Mouse (Mus musculus) R1 (cell line): Measurements from ENCODE around the gene Plscr4.
A peak's percentile ranks its signal among the peaks of the same experiment; 100 is the strongest.

Experiments used
- DNase-seq: peaks from one replicate; pipeline ENCODE4 v3.0.0-alpha.2; 2018; ENCODE audit warnings: low read depth, low spot score

Gene Plscr4

DNA sequence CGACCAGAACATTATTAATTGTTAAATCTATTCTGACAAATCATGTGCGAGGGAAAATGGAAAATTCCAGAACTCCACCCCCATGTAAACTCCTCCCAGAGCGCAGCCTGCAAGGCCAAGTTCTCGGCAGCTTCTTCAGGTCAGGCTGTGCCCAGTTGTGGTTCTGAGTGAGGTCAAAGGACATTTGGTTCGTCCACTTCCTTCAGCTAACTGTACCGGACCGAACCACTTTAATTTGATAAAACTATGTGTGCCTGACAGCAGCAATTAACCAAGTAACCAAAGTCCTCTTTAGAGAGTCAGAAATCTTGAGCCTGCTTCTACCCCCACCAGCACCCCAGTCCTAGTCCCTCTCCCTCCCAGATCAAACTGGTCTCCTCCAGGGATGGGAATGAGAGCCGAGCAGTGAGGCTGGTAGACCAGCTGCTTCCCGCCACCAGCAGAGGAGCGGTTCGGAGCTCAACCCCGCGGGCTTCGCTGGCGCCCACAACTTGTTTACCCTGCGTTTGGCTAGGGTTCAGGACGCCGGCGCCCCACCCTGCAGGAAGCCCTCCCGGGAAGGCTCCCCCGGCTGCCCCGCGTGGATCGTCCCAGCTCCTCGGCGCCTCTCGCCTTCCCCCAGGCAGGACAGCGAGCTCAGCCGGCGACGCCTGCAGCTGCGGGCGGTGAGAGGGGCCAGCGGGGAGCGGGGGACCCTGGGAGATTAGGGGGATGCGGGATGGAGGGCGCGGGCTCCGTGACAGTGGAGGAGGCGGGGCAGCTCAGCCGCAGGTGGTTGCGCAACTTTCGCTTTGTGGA is at the start of gene Plscr4:
Gene Plscr4, plus strand, starts transcription at position 113 of the 798 bp plus-strand sequence.
- DNase-seq: peak; percentile 29

DNA sequence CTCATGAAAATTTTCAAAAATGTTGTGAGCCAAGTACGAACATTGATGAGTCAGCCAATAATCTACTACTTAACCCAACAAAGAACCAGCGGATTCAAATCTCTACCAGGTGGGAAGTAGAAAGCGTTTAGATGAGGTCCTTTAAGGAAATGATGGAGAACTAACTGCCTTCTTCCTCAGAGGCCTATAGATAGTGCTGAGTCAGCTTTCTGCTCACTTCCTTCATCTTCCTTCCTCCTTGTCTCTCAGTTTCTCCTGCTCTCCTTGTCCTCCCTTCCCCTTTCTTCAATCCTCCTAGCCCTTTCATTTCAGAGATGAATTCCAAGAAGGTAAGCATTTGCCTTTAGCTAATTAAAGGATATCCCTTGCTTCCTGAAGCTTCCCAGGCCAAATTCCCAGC is 46.9 kb upstream of the Plscr4 start:
- no peak for DNase-seq

DNA sequence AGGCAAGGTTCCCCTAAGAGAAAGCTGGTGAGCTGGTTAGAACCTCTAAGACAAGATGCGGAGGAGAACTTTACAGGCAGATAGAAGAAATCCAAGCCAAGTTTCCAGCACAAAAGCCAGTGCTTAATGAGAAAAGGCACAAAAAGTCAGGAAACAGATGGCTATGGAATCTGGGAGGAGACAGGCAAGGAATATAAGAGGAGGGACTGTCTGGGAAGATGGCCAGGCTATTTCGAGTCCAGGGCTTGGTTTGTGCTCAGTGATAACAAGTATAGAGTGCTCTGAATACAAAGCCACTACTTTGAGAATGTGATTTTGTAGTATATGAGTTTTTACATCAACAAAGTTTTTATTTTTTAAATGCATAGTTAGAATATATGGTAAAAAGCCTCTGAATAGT is 45.1 kb upstream of the Plscr4 start:
- DNase-seq: no peak

DNA sequence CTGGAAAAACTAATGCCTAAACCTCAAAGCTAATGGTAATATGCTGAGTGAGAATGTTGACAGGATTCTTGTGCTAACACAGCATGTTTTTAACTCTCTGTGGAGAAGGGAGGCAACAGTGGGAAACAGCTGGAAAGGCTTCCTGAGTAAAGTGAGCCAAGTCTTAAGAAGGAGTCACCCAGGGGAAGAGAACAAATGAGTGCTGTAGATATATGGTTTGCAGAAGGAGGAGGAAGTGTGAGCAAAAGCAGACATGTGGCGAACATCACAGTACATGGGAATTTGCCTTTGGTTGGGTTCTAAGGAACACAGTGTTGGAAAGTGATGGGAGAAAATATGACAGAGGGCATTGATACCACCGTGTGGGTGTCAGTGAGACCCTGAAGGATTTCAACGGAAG is 43.5 kb upstream of the Plscr4 start:
- no peak for DNase-seq

DNA sequence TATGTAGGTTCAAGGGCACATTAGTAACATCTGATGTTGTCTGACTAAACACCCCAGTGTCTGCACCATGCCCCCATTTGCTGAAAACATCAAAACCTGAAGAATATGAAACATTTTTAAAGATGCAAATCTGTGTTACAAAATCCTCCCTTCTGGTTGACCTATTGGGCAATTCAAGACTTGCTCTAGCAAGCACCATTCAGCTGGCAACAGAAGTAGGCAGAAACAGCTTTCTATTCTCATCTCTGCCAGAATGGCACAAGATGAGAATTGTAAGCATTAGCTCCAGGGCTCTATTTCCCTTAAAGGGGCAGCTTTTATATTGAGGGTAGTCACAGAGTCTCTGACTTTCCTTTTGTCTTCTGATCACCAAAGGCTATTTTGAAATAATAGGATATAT is 19.4 kb upstream of the Plscr4 start:
- no peak for DNase-seq

DNA sequence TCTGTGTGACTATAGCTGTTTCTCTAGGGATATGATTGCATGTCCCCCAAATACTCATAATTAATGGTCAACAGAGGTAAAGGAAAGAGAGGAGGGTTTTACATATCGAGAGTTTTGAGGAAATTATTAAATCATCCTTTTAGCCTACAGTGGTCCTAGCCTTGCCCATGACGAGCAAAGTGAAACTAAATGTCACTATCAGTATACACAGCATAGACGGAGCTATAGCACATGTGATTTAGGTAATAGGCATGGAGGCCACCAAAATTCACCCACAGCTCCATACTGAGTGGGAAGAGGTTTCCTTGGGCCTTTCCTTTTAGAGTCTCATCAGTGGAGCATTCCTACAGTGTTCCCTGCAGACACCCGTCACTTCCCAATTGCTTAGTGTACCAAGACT is 15.7 kb upstream of the Plscr4 start:
- no peak for DNase-seq

DNA sequence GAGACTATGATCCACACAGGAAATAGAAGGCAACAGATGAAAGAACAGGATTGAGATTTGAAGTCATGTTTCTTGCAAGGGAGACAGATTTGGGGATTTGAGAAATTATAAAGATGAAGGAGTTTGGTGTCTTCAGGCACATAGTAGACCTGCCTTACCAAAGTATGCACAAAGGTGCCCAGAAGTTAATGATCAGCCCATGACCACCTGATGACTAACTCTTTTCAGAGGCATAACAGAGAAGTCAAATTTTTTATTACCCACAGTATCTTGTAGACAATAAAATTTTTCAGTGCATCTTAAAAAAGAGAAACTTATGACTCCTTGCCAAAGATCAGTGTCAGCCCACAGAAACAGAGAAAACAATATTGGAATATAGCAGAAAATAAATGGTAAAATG is 12.6 kb upstream of the Plscr4 start:
- DNase-seq: no peak

DNA sequence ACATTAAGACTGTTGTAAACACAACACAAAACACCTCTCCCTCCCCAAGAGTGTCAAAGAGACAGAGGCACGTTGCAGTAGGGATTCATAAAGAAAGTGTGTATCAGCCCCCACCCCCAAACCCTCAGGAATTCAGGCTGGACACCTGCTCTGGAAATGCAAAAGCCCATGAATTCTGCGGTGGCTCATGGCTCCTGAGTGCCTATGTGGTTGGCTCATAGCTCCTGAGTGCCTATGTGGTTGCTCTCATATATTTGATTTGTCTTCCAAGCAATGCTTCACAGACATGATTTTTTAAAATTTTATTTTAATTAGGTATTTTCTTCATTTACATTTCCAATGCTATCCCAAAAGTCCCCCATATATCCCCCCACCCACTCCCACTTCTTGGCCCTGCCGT is 568 bp upstream of the Plscr4 start:
- DNase-seq: no peak

DNA sequence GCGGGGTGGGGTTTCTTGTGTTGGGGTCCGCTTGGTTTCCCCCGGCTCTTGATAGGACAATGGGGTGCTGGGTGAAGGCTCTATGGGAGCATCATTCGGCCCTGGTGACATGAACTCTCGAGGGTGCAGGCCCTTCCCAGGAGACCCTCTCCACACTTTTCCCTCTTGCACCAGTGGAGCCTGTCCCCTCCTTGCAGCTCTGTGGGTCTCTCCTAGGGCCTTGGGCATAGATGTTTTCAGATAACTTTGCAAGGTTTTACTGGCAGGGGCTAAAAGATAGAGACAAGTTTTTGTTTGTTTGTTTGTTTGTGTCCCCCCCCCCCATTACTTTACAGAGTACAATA is 858 bp downstream of the Plscr4 start:
- DNase-seq: no peak

DNA sequence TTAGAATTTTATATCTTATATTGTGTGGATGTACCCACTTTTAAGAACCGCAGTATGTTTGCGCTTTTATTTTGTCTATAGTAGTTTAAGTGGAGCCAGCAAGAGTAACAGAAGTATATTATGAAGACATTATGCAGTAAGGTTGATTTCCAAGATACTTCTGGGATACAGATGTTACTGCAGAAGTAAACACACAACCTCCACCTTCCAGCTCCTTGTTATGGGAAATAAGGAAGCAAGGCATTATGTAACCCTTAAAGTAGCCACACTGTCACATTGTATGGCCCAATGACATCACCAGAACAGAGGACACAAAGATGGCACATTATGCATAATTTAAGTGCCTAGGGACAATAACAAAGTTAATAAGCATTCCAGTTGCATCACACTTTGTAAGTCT is 1.2 kb downstream of the Plscr4 start:
- no peak for DNase-seq

DNA sequence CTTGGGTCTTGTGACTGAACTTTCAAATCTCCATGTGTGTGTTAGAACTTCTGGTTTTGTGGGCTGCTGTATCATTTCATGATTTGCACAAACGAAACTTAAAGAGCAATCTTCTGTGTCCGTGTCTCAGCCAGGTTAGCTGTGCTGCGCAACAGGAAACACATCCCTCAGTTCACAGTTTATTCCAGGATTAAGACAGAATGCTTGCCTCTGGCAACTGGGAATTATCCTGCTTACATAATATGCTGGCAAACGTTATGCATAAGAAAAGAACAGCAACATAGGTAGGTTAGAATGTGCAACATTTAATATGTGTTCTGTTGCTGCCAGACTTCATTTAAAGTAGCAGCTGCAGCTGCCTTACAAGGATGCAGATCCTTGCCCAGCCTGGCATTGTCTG is 10.6 kb downstream of the Plscr4 start:
- no peak for DNase-seq

DNA sequence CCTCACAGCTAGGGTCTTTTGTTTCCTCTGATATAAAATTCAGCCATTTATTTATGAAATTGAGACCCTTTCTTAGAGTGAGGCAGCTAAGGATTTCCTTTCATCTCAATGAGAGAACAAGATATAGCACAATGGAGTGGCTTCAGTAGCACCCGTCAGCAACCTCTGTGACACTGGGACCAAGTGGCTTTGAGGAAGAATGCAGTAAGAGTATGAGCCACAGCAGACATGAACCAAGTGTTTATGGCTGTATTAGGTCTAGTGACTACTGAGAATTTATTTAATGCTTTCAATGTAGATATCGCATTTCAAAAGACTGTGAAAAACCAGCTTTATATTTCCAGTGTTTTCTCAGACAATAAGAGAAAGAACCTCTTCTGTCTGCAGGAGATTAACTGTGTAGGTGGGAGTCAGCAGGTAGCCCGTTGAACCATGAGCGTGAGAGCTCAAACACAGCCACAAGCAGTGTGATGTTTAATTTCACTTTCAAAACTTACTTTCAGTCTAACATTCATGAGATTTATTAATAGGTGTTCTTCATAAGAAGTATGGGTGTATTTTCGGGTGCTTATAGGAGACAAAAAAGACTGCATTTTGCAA is 15.2 kb downstream of the Plscr4 start:
- DNase-seq: no peak

DNA sequence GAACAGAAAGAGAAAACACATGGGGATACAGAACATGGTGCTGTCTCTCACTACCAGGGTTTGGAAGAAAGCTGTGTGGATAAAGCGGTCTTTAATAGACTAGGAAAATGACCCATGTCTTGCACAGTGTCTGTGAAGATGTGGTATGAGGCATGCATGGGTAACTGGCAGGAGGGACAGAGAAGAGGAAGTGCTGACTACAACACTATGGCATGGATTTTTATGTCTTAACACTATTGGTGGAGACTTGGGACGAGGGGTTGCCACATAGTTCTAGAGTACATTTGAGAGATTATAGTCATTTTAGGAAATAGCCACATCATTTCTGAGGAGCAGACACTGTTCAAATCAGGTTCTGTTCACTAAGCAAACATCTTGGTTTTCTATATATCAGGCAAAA is 16.0 kb downstream of the Plscr4 start:
- DNase-seq: no peak

DNA sequence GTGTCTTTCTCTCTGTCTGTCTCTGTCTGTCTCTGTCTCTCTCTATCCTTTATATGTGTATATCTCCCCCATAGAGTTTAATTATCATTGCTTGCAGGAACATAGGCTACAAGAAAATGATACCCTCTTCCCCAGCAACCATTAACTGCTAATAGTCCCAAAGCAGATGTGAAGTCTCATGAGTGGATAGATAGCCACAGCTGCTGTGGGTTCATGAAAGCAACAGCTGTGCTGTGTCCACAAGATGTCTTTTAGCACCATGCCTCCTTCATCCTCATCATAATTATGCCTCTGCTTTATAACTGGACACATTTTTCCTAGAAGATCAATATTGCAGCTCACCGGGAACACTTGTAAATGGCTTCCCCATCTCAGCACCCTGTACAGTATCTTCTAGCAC is 17.1 kb downstream of the Plscr4 start:
- no peak for DNase-seq

DNA sequence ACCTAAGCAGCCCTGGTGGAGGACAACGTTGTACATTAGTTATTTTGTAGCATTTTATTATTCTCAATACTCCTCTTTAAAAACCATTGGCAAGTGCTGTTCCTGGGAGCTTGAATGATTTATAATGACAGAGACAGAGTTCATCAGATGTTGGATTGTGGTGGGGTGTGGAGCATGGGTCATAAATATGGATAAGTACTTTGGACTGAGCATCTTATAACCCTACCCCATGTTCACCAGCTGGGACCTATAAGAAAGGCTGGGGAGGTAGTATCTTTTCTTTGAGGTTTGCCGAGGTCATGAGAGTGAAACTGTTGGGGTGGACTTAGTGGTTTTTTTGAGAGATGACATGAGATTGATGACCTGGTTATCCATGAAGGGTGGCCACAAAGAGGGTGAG is 24.5 kb downstream of the Plscr4 start:
- no peak for DNase-seq

DNA sequence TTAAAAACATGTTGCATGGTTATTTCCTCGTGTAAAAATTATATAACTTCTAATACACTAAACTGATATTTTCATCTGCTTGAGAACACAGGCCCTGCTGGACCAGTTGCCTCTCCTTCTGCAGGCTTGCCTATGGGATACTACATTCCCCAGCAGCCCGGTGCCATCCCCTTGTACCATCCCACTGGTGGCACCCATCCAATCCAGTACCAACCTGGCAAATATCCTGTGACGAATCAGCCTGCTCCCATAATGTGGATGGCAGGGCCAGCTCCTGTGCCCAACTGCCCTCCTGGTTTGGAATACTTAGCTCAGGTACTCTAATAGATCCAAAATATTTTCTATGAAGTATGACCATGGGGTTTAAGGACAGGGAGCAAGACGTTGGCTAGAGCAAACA is 25.4 kb downstream of the Plscr4 start:
- no peak for DNase-seq

DNA sequence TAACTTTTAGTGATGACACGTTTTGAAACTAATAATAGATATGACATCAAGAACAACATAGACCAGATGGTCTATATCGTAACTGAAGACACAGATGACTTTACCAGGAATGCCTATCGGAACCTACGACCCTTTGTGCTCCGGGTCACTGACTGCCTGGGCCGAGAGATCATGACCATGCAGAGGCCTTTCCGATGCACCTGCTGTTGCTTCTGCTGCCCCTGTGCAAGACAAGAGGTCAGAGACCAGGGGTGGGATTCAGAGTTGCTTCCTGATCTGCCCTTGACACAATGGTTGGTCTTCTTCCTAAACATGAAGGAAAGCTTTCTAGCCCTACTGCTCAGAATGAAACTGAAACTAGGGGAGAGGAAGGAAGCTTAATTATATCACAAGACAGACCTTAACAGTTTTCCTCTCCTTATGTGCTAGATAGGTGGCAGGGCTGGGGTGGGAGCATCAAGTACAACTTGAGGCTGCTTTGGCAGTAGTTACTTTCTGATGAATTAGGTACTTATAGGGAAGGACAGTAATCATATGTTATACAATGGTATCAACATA is 27.6 kb downstream of the Plscr4 start:
- no peak for DNase-seq

DNA sequence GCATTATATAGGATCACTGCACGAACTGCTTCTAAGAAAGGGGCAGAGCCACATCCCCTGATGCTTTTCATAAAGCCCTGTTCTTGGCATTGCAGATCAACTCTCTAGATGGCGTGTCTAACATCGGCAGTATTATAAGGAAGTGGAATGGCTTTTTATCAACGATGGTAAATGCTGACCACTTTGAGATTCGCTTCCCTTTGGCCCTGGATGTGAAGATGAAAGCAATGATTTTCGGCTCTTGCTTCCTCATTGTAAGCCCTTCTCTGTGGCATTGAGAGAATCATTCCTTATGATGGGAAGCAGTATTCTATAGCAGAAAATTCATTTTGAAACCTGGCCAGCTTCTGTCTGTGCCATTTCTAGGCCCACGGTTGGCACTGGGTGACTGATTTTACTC is 32.7 kb downstream of the Plscr4 start:
- no peak for DNase-seq

DNA sequence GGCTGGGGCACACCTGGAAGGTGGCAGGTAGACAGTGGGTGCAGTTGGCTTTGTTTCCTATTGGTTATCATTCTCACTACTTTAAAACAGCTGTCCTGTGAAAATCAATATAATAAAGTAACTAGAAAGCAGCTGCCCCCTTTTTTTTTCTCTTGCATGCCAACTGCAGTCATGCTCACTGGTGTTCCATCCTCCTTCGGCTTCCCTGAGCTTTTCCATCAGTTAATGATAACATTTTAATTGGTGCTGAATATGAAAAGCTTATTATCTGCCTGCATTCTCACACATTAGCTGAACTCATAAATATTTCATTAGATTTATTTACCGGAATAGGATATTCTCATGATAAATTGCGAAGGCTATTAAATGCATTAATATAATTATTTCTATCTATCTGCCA is 33.1 kb downstream of the Plscr4 start:
- DNase-seq: no peak

DNA sequence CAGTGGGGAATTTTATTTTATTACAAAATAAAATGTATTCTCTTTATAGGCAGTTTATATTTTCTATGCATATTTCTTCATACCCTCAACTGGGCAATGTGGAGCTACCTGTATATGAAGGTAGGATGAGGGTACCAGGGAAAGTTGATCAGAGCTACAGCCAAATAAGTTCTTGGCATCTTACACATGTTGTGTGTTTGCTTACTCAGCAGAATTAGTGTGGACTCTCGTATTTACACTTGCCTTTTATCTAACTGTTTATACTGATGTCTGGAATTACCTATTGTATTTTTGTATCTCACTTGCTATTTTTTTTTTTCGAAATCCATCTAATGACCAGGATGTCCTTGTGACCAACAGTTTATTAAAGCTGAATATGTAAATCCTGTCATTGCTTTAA is 34.1 kb downstream of the Plscr4 start:
- DNase-seq: no peak

DNA sequence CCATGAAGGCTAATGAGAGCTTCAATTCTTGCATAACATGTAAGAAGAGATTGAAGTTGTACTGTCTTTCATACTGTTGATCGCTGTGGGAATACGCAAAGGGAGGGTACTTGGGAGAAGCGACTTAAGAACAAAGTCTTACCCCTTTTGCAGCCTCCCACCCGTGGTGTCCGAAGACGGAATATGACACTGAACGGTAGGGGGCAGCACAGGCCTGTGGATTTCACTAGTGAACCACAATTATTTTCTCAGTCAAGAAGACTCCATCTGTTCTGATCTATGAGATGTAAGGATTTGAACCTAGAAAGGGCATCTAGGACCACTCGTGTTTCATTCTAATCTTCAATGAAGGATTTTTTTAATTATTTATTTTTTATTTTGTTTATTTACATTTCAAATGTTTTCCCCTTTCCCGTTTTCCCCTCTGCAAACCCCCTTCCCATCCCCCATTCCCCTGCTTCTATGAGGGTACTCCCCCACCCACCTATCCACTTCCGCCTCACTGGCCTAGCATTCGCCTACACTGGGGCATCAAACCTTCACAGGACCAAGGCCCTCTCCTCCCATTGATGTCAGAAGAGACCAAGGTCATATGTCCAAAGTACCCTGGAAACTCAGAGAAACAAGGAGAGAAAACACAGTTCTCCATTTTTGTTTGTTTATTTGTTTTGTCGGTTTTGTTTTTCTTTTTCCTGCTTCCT is 42.7 kb downstream of the Plscr4 start:
- peak; percentile 75 for DNase-seq

DNA sequence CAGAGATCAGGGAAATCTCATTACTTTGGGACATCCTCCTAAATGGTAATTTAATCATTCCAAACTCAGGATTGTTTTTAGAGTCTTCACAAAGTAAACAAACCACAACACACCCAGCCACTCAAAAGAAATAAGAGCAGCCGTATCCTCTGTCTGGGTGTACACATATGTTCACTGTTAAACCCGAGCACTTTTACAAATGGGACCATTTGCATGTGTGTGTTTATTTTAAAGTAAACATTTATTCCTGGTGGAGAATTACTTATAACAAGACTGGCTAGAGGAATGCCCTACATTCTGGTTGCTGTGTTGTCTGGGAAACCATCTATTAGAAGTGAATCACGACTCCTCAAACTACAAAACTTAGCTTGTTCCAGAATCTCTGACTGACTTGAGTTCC is 47.1 kb downstream of the Plscr4 start:
- no peak for DNase-seq

DNA sequence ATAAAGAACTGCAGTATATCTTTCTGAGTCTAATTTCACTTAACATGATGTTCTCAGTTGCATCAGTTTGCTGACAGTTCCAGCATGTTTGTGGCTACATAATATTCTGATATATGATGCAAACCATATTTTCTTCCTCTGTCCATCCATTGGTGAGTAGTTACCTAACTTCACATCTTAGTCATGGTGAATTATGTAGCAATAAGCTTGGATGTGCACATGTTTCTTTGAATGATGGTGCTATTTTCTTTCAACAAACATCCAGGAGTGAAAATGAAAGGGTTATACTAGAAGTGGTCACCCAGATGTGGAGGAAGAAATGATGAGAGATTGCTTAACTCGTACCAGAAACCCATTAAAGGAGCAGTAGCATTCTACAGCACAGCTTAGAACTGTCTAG is 47.7 kb downstream of the Plscr4 start:
- no peak for DNase-seq
